Mouse (Mus musculus): Measurements from ENCODE around the gene Gm5938. TPM values are rescaled to one million over a fixed set of nuclear protein-coding genes. Genes with fewer than 3 reads are reported as not detected.

Gm5938 gene
- total RNA-seq (2023), result not detected in 2 replicates

GRCm38 (mm10) chrX:78125167-78125566 is at the start of gene Gm5938:
Gm5938 (plus strand) TSS chrX:78125467.

GRCm38 (mm10) chrX:78091274-78091673 is 34.0 kb upstream of the Gm5938 start, which contains the start of gene Obp1a:
Obp1a (minus strand) TSS chrX:78091374.

Other genes with a start within 250 kb of the Gm5938 start
- not detected in 2 replicates for gene 5430402E10Rik, start 200.4 kb upstream of the Gm5938 start, total RNA-seq (2023)
- gene Obp1a, start 34.1 kb upstream of the Gm5938 start, total RNA-seq (2023), result not detected in 2 replicates
- not detected in 2 replicates for gene Obp1b, start 61.3 kb downstream of the Gm5938 start, total RNA-seq (2023)
- not detected in 2 replicates for gene Gm14743, start 120.5 kb downstream of the Gm5938 start, total RNA-seq (2023)
- gene 4930480E11Rik, start 244.2 kb downstream of the Gm5938 start, total RNA-seq (2023), result not detected in 2 replicates

Measured in neutrophil, adult 65 days (primary cell).